Mouse (Mus musculus) embryonic facial prominence, embryonic 10.5 days (tissue): Measurements from ENCODE around the gene Ppa1. TPM values are rescaled to one million over a fixed set of nuclear protein-coding genes. Genes with fewer than 3 reads are reported as not detected.
A peak's percentile ranks its signal among the peaks of the same experiment; 100 is the strongest.

Experiments
- DNase-seq: peaks from one replicate; pipeline ENCODE4 v3.0.0-alpha.2; 2017; ENCODE audit warnings: low spot score
- H3K27ac ChIP-seq: fragments of 300-500 bp; sonication (generic); replicated peaks from 2 replicates; pipeline ENCODE4 v1.5.1; 2016; ENCODE audit warnings: mild to moderate bottlenecking
- H3K27me3 ChIP-seq: fragments of 300-500 bp; sonication (generic); replicated peaks from 2 replicates; pipeline ENCODE4 v1.6.1; 2016; ENCODE audit warnings: low read depth, mild to moderate bottlenecking; ENCODE audit not compliant: poor library complexity, severe bottlenecking
- H3K36me3 ChIP-seq: fragments of 300-500 bp; sonication (generic); replicated peaks from 2 replicates; pipeline ENCODE4 v1.6.1; 2016; ENCODE audit warnings: mild to moderate bottlenecking, moderate library complexity
- H3K4me1 ChIP-seq: fragments of 300-500 bp; sonication (generic); 2 replicates; pipeline ENCODE4 v1.6.1; 2016
- H3K4me3 ChIP-seq: fragments of 300-500 bp; sonication (generic); 2 replicates; pipeline ENCODE4 v1.5.1; 2016; ENCODE audit warnings: mild to moderate bottlenecking, moderate library complexity
- H3K9me3 ChIP-seq: fragments of 300-500 bp; sonication (generic); 2 replicates; pipeline ENCODE4 v1.6.1; 2016; ENCODE audit warnings: mild to moderate bottlenecking
- WGBS: fragments of 180-500 bp; shearing (Covaris S2); methylation state at CpG from one replicate; pipeline ENCODE4 v1.1.7; 2016; 5-methylcytosine and 5-hydroxymethylcytosine counted together
- polyA plus RNA-seq: library from polyadenylated mRNA; unstranded; fragments of >200 nt; fragmentation: Nextera tagmentation; extraction: Ambion mirVana; gene quantifications from 2 replicates; pipeline ENCODE4 v1.2.1, GENCODE M21; 2016

Gene Ppa1
- polyA plus RNA-seq, 1 experiment from 2014 or later, result 345 TPM

DNA sequence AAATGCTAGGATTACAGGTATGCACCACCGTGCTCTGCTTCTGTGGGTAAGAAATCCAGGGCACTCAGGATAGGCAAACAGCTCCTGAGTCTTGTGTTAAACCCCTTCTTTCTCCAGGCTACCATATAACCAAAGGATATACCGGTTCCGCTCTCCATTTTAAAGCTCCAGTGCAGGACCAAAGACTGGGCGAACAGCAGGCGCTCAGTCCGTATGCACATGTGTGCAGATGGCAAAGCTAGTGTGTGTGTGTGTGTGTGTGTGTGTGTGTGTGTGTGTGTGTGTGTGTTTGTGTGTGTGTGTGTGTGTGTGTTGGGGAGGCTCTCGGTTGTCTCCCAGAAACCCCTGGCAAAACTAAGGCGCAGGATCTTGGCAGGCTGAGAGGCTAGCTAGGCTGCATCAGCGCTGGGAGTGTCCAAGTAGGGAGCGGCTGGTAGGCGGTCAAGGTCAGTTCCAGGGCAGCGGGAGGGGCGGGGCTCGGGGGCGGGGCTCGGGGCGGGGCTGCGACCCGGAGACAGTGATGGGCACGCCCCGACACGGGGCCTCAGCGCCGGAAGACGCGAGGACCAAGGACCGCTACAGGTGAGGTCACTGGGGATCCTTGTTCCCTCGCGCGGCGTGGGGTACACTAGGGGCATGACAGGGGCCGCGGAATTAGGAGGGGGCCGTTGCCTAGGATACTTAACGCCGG, 66.6 kb downstream of the Ppa1 start, which contains the start of gene Aifm2:
Gene Aifm2, plus strand, starts transcription at position 493 of the 691 bp plus-strand sequence.
- Histone ChIP-seq H3K9me3 (no peaks in the 10 kb centered on the region), H3K4me3 (peak within 1 kb of the TSS; percentile 75), H3K27ac (peak within 1 kb of the TSS; percentile 57), H3K4me1 (peaks cover 18% of the 10 kb centered on the region), H3K36me3 (no peaks in the 10 kb centered on the region), H3K27me3 (peaks cover 37% of the 10 kb centered on the region)
- 14% methylated on average over 36 of the region's 36 CpGs for WGBS
- peak; percentile 89 for DNase-seq

GRCm38 (mm10) chr10:61715462-61715837, 67.1 kb downstream of the Ppa1 start:
- Histone ChIP-seq H3K36me3 (no peaks in the 10 kb centered on the region), H3K27ac (peak overlapping the region; percentile 57), H3K4me3 (peak overlapping the region; percentile 75), H3K27me3 (peaks cover 37% of the 10 kb centered on the region), H3K4me1 (peaks cover 18% of the 10 kb centered on the region), H3K9me3 (no peaks in the 10 kb centered on the region)
- WGBS, result 4% methylated on average over 11 of the region's 11 CpGs
- no peak for DNase-seq

DNA sequence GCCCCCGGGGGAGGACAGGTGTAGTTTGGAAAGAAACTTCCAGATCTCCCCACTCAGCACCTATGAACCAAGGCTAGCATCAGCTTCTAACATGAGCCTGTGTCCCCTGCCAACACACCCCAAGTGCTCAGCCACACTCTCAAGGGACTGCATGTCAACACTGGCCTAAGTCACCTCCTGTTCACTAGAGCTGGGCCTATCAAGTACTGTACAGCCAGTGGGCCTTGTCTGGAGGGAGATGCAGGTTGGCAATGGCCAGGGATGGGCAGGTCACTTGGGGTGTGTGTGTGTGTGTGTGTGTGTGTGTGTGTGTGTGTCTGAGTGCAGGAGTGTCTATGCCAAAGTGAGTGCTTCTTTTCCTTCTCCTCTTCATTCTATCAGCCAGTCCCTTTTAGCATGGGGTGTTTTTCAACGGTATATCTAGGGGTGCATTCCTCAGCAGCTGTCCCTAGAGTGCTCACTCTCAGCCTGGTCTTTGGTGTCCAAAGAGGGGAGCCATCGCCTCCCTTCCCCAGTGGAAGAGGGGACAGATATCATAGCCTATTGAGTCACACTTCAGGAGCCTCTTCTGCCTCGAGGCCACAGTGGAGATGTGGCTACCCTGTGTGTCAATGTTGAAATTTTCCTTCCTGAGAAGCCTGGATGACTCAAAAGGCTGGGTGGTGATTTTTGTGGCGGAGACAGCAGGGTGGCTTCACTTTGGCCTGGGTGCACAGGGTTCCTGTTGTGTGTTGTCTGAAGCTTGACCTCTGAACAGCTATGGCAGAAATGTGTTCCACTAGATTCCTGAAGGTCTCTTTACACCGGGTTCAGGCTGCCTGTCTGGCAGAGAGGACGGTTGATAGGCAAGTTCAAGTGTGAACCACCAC, 67.9 kb downstream of the Ppa1 start:
- Histone ChIP-seq H3K27me3 (peaks cover 37% of the 10 kb centered on the region), H3K4me1 (peaks cover 18% of the 10 kb centered on the region), H3K9me3 (no peaks in the 10 kb centered on the region), H3K36me3 (no peaks in the 10 kb centered on the region), H3K27ac (no peak overlapping the region), H3K4me3 (peak overlapping the region; percentile 75; the same call in 1 of the 2 replicates)
- DNase-seq, result no peak
- WGBS, result 74% methylated on average over 7 of the region's 7 CpGs

DNA sequence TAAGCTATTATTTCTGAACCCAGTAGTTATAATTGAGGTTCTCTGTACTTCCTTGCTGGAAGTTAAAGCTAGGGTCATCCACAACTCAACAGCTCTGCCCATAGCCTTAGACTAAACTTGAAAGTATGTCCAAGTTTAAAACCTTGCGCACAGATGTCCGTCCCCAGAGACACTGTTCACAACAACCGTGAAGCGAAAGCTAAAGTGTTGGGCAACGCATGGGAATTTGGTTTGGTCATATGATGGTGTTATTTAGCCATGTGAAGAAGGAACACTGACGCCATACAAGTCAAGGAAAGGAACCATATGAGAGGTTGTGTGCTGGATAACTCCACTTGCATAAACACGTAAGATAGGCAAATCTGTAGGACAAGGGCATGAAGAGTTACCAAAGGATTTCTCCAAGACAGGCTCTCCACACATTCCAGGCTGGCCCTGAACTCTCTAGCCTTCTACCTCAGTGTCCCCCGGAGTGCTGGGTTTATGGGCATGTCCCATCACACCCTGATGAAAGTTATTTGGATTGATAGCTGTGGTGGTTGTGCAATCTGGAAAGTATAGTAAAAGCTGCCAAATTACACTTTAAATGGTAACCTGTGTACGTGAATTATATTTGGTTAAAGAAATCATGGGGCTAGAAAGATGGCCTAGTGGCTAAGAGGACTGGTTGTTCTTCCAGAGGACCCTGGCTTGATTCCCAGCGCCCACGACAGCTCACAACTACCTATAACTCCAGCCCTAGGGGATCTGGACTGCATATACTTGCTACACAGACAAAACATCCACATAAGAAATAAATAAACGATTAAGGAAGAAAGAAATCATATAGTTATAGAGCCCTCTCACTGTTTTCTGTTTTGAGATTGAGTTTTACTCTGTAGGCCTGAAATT, 69.3 kb downstream of the Ppa1 start:
- Histone ChIP-seq H3K36me3 (no peaks in the 10 kb centered on the region), H3K4me1 (peaks cover 18% of the 10 kb centered on the region), H3K9me3 (no peaks in the 10 kb centered on the region), H3K4me3 (no peak overlapping the region), H3K27ac (no peak overlapping the region), H3K27me3 (peaks cover 37% of the 10 kb centered on the region)
- DNase-seq, result no peak
- WGBS, result 90% methylated on average over 12 of the region's 12 CpGs

- Histone ChIP-seq H3K4me3 (no peak overlapping the region), H3K27me3 (peaks cover 15% of the 10 kb centered on the region), H3K4me1 (peaks cover 9% of the 10 kb centered on the region), H3K9me3 (no peaks in the 10 kb centered on the region), H3K36me3 (no peaks in the 10 kb centered on the region), H3K27ac (no peak overlapping the region)
- WGBS, result 88% methylated on average over 7 of the region's 7 CpGs
- no peak for DNase-seq
Observed at GRCm38 (mm10) chr10:61720331-61720730, 72.0 kb downstream of the Ppa1 start.

- Histone ChIP-seq H3K27me3 (no peaks in the 10 kb centered on the region), H3K4me1 (no peaks in the 10 kb centered on the region), H3K4me3 (no peak overlapping the region), H3K9me3 (no peaks in the 10 kb centered on the region), H3K36me3 (no peaks in the 10 kb centered on the region), H3K27ac (no peak overlapping the region)
- 79% methylated on average over 3 of the region's 3 CpGs for WGBS
- DNase-seq, result no peak
Observed at GRCm38 (mm10) chr10:61722215-61722614, 73.9 kb downstream of the Ppa1 start.

- Histone ChIP-seq H3K4me3 (no peak overlapping the region), H3K4me1 (no peaks in the 10 kb centered on the region), H3K27me3 (no peaks in the 10 kb centered on the region), H3K9me3 (no peaks in the 10 kb centered on the region), H3K36me3 (no peaks in the 10 kb centered on the region), H3K27ac (no peak overlapping the region)
- DNase-seq, result no peak
- 78% methylated on average over 6 of the region's 6 CpGs for WGBS
Observed at GRCm38 (mm10) chr10:61723271-61723670, 74.9 kb downstream of the Ppa1 start.

Other genes with a start within 250 kb of the Ppa1 start
- 0.16 TPM in 1 of 2 replicates, not detected in the other for gene Nodal, start 230.6 kb upstream of the Ppa1 start, polyA plus RNA-seq
- 80.9 and 86.6 TPM in 2 replicates for gene Eif4ebp2, start 195.9 kb upstream of the Ppa1 start, polyA plus RNA-seq
- 9.8 and 13.0 TPM in 2 replicates for gene Lrrc20, start 172.8 kb upstream of the Ppa1 start, polyA plus RNA-seq
- 0.10 and 0.11 TPM in 2 replicates for gene Npffr1, start 53.1 kb upstream of the Ppa1 start, polyA plus RNA-seq
- gene Sar1a, start 31.7 kb downstream of the Ppa1 start, polyA plus RNA-seq, result 217 and 224 TPM in 2 replicates
- gene Tysnd1, start 47.0 kb downstream of the Ppa1 start, polyA plus RNA-seq, result 29.4 and 31.2 TPM in 2 replicates
- 8.2 and 11.8 TPM in 2 replicates for gene Aifm2, start 66.7 kb downstream of the Ppa1 start, polyA plus RNA-seq
- gene H2afy2, start 135.6 kb downstream of the Ppa1 start, polyA plus RNA-seq, result 368 and 392 TPM in 2 replicates